Mouse (Mus musculus): ENCODE results near the gene Vmn2r7.
"Not testable (repeated sequence)": the region's sequence is repeated elsewhere in the genome, so short reads cannot be mapped to it uniquely, and the experiment has no call there.

Vmn2r7 gene

GRCm38 (mm10) chr3:64844665-64845064 is at the start of gene Vmn2r7:
Vmn2r7 (minus strand) TSS chr3:64844765.
- not testable (repeated sequence) for DNase-seq

- DNase-seq = no peak
Measured at GRCm38 (mm10) chr3:64889725-64890124, 45.2 kb upstream of the Vmn2r7 start.

GRCm38 (mm10) chr3:64878199-64878977 is 33.8 kb upstream of the Vmn2r7 start:
- DNase-seq = no peak

GRCm38 (mm10) chr3:64876669-64877068 is 32.1 kb upstream of the Vmn2r7 start:
- no peak for DNase-seq

GRCm38 (mm10) chr3:64842881-64843280 is 1.7 kb downstream of the Vmn2r7 start:
- DNase-seq = no peak

- peak in 1 of 2 experiments; percentile 21 for DNase-seq
Measured at GRCm38 (mm10) chr3:64842299-64842698, 2.3 kb downstream of the Vmn2r7 start.

- no peak for DNase-seq
Measured at GRCm38 (mm10) chr3:64831134-64831533, 13.4 kb downstream of the Vmn2r7 start.

GRCm38 (mm10) chr3:64791245-64791591 is 53.3 kb downstream of the Vmn2r7 start:
- DNase-seq = no peak

GRCm38 (mm10) chr3:64790509-64791244 is 53.9 kb downstream of the Vmn2r7 start:
- peak; percentile 21 to 23 for DNase-seq

GRCm38 (mm10) chr3:64782901-64783300 is 61.7 kb downstream of the Vmn2r7 start:
- DNase-seq = no peak

- DNase-seq = no peak
Measured at GRCm38 (mm10) chr3:64772132-64772531, 72.4 kb downstream of the Vmn2r7 start.

GRCm38 (mm10) chr3:64756145-64756544 is 88.4 kb downstream of the Vmn2r7 start:
- DNase-seq = no peak

GRCm38 (mm10) chr3:64727187-64727970 is 117.2 kb downstream of the Vmn2r7 start:
- not testable (repeated sequence) for DNase-seq

- not testable (repeated sequence) for DNase-seq
Measured at GRCm38 (mm10) chr3:64725736-64726135, 118.8 kb downstream of the Vmn2r7 start.

- not testable (repeated sequence) for DNase-seq
Measured at GRCm38 (mm10) chr3:64676069-64676468, 168.5 kb downstream of the Vmn2r7 start.

Data from lung, adult 18-20 months (tissue).